Comparison of ENCODE assay signal across 1 mouse cellular context in the genomic region with DNA sequence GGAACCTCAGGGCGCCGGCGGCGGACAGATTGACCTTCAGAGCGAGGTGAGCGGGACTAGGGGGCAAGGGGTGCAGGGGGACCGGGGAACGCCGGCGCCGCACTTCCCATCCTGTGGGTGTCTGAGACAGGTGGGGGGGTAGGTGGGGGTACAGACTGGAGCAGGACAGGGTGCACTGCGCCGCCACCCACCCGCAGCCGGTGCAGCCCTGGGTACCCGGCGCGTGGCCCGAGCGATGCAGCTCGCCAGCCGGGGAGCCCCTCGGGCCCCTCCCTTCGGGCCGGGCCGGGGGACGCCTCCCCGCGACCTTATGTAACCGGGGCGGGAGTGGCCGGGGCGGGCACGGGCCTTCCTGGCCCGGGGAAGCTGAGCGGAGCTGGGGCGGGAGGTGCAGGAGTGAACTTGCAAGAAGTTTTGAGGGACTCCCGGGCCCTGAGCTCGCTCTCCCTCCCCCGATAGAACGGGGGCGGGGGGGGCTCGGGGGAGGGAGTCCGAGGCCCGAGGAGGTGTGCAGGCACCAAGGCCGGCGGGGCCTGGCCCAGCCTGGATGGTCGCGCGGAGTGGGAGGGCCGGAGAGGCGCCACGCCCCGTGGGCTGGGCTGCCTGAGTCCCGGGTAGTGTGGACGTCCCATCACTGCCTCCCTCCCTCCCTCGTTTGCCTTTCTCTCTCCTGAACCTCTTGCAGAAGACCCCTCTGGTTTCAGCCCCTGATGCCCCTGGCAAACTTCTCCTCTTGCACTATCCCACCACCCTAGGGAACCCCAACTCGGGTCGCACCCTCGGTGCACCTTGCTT.
TF ChIP-seq lines count a peak whose summit lies in the region.

No protein-coding gene starts in this region.

TF ChIP-seq in CH12.LX, 34 proteins besides CTCF, POLR2A, EP300 and RAD21 (continued from another document):
- TF ChIP-seq ZMIZ1 (IDR thresholded peaks at IDR 0.05; ENCODE audit: low read depth, low read length) (0 out of 2 replicates have a peak, but pooled peaks have one; percentile 29), MXI1 (IDR thresholded peaks at IDR 0.05; ENCODE audit: low read depth, low read length) (peak; percentile 55), SIN3A (IDR thresholded peaks at IDR 0.05; ENCODE audit: low read length) (peak; percentile 63), IRF4 (IDR thresholded peaks at IDR 0.05; ENCODE audit: low read depth, low read length) (peak; percentile 33; the same call in 1 of the 2 replicates), UBTF (IDR thresholded peaks at IDR 0.05; ENCODE audit: low read depth, low read length) (peak; percentile 51; the same call in 1 of the 2 replicates), USF1 (IDR thresholded peaks at IDR 0.05; ENCODE audit: low read depth, low read length) (no peak), TBP (conservative IDR thresholded peaks at IDR 0.05; ENCODE audit: low read depth, low read length) (peak; percentile 61; the same call in 1 of the 2 replicates), BHLHE40 (IDR thresholded peaks at IDR 0.05; ENCODE audit: low read depth, low read length) (peak; percentile 53; the same call in 1 of the 2 replicates), ZKSCAN1 (IDR thresholded peaks at IDR 0.05; ENCODE audit: borderline replicate concordance, low read depth, low read length) (no peak), CHD2 (IDR thresholded peaks at IDR 0.05; ENCODE audit: low read length) (no peak), SMC3 (IDR thresholded peaks at IDR 0.05; ENCODE audit: low read depth, low read length) (no peak), MAX (IDR thresholded peaks at IDR 0.05; ENCODE audit: low read length) (no peak; the same call in 1 of the 2 replicates), MAZ (IDR thresholded peaks at IDR 0.05; ENCODE audit: low read depth, low read length) (peak; percentile 82), ZC3H11A (IDR thresholded peaks at IDR 0.05; ENCODE audit: low read depth, low read length) (no peak), E2F4 (IDR thresholded peaks at IDR 0.05; ENCODE audit: insufficient replicate concordance, low read depth, low read length) (no peak; the same call in 1 of the 2 replicates), NELFE (IDR thresholded peaks at IDR 0.05; ENCODE audit: low read depth, low read length) (peak; percentile 61)
